Mouse (Mus musculus): ENCODE results near the gene Vmn1r149.
"Not testable (repeated sequence)": the region's sequence is repeated elsewhere in the genome, so short reads cannot be mapped to it uniquely, and the experiment has no call there.

DNA sequence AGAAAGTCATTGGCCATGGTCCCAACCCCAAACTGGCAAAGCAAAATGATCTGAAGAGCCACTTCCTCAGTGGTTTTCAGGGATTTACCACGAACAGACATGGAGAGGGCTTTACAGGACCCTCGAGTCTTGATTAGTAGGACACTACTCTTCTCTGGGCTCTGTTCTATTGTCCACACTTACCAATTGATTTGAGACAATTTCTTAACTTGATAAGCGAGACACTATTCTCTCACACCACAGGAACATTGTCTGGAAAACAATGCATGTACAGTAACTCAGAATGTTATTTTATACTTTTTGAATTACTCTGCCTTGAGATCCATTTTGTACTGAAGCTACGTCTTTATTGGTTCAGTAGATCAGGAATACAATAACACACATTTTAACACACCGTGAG is 25.9 kb upstream of the Vmn1r149 start, which contains the start of gene Gm10665:
- not testable (repeated sequence) for TF ChIP-seq POLR2A (IDR thresholded peaks at IDR 0.05; ENCODE audit: borderline replicate concordance, control insufficient read depth, low read depth, low read length); CTCF (IDR thresholded peaks at IDR 0.05; ENCODE audit: control insufficient read depth, insufficient read depth, low read length)
